Mouse (Mus musculus) liver (tissue): ENCODE measurements around the gene Ifi211.
"Not testable (repeated sequence)": the region's sequence is repeated elsewhere in the genome, so short reads cannot be mapped to it uniquely, and the experiment has no call there.

Source experiments
- DNase-seq: peaks from one replicate; pipeline ENCODE4 v3.0.0-alpha.2; 2020; ENCODE audit warnings: mixed read lengths

The Ifi211 gene

GRCm38 (mm10) chr1:173912548-173913255 lies at the start of gene Ifi211:
Gene Ifi211, minus strand, starts transcription at chr1:173913046.
- not testable (repeated sequence) for DNase-seq

DNA sequence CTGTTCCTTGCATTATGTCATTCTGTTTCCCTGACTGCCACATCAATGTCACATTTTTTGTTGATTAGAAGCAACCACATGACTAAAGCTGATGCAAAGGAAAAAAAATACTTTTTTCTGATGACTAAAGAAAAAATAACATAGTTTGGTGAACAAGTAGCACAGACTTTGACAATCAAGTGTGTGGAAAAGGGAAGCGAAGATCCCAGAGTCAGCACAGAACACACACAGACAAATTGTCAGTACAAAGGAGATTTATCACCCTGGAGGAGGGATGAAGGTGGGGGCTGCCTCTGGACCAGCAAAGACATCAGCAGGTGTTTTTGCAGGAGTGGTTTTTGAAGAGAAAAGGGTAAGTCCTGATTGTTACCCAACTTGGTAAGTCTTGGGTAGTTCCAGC lies 48.6 kb upstream of the Ifi211 start:
- DNase-seq: not testable (repeated sequence)

GRCm38 (mm10) chr1:173959998-173960397 lies 47.2 kb upstream of the Ifi211 start:
- not testable (repeated sequence) for DNase-seq

GRCm38 (mm10) chr1:173955839-173956527 lies 43.1 kb upstream of the Ifi211 start:
- not testable (repeated sequence) for DNase-seq

- DNase-seq: no peak
Observed at GRCm38 (mm10) chr1:173955071-173955796, 42.4 kb upstream of the Ifi211 start.

DNA sequence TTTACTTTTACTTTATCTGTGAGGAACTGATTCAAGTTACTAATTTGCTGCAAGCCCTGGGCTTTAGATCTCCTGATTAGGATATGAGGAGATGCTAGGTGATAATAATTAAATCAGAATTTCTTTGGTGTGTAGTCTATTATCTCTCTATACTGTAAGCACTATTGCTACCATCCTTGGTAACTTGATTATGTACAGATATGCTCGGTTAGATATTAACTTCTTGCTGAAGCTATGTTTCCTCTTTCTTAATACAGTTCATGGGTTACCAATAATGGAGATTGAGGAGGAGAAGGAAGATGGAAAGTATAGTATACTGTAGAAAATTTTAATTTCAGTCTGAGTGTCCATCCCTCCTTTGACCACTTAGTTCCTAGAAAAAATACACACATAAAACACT lies 40.7 kb upstream of the Ifi211 start:
- no peak for DNase-seq

GRCm38 (mm10) chr1:173949044-173949443 lies 36.2 kb upstream of the Ifi211 start:
- not testable (repeated sequence) for DNase-seq

DNA sequence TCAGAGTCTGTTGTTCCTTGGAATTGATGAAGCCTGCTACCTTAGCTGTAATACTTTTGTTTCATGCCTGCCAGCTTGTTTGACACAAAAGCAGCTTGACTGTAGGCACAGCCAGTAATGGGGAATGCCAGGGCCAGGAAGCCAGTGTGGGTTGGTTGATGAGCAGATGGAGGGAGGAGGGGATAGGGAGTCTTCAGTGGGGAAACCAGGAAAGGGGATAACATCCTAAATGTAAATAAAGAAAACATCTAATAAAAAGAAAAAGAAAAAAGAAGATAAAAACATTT lies 29.9 kb upstream of the Ifi211 start:
- DNase-seq: not testable (repeated sequence)

DNA sequence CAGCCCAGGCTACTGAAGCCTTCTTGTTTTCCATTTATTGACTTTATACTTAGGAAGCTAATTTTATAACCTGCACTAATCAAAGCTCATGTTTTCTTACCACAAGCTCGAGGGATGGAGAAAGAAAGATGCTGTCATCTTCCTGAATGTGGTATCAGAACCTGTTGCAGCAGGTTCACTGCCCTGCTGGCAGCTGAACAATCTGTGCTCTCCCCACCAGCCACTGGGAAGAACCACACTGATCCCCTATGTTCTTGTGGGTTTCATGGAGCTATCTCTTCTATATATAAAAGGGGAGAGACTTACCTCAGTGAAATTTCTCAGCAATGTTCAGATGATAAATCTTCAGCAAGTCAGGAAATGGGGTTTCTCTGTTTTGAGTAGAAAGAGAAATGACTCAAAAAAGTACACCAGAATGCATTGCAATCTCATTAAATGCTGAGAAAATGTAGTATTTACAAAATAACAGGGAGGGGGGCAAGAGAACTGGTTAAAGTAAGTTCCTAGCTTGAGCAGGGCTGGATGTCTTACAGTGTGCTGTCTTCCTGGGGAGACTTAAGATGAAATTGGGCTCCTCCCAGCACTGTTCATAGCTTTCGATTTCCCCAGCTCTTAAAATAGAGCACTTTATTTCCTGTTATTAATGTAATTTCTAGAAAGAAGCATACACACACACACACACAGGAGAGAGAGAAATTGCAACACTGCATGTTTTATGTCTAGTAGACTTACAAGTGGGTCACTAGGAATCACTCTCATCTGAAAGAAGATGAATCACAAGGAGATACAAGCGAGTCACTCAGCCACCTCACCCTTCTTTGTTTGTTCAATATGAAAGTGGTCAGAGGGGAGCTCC lies 29.3 kb upstream of the Ifi211 start, which contains the start of the genes Mndal and Ifi203:
Mndal (minus strand) TSS at position 568 of the 856 bp plus-strand sequence.
Ifi203 (minus strand) TSS at position 749 of the 856 bp plus-strand sequence.
- DNase-seq: not testable (repeated sequence)

DNA sequence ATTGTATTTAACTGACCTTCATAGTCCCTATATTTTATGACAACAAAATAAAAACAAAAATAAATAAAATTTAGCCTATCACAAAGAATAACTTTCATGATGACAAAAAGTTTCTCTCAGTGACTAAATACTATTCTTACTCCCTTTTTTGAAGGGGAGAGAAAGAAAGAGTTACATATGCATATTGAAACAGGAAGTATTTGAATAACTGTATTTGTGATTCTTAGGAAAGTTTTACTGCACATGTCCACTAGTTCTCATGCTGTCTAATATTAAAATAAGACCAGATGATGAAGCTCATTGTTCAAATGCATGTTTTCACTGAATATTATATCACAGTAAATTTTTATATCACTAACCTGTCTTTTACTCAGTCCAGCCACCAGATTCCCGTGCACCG lies 28.7 kb upstream of the Ifi211 start:
- not testable (repeated sequence) for DNase-seq

DNA sequence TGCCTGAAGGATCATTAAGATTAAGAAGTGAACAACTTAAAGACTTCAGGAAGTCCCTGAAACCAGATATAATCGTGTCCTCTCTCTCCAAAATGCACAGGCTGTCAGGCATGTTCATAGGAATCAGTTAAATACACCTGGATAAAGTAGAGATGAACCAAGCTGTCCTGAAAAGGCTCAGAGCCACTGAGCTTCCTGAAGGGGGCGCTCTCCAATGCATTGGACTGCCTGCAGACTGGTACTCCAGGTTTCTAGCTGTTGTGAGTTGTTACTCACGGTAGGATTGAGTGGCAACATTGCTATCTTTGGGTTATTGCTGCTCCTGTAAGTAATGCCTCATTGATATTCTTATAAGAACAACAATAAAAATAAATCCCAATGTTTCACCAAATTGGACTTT lies 6.4 kb upstream of the Ifi211 start:
- not testable (repeated sequence) for DNase-seq

GRCm38 (mm10) chr1:173914559-173914958 lies 1.7 kb upstream of the Ifi211 start:
- DNase-seq: no peak

DNA sequence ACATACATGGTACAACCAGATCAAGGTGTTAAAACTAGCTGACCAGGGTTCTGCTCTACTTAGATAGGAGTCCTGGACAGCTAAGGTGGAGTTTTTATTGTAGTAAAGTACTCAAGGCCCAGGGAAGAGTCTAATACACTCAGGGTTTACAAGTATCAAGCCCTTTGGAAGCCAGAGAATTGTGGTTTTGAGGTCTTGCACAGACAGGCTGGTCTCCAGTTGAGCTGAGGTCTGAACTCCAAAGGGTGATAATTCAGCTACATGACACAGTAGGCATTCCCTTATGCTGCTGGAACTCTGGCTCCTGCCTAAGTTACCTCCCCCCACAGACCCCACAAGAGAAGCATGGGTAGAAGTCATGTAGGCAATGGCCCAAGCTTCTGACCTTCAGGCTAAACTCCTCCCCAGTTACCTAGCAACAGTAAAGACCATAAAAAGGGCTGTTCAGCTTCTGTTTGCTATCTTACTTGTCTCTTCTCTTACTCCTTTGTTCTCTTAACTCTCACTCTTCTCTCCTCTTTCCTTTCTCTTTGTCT lies 478 bp upstream of the Ifi211 start:
- not testable (repeated sequence) for DNase-seq

- no peak for DNase-seq
Observed at GRCm38 (mm10) chr1:173911808-173912464, 910 bp downstream of the Ifi211 start.

DNA sequence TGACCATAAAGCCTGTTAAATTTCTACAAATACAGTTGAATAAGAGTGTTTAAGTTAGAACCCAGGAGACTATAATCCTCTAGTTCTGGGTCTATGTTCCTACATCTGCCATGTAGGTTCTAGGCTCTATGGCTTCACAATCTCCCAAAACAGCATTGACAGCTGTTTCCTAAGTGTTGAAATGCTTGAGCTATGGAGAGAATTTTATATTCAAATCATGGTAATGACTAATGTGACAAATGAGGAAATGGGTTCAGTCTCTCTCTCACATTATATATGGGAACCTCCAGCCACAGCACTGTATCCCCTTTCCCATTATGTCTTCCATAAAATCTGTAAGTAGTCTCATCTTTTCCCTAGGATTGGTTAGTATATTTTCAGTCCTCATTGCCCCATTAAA lies 4.5 kb downstream of the Ifi211 start:
- DNase-seq: not testable (repeated sequence)

DNA sequence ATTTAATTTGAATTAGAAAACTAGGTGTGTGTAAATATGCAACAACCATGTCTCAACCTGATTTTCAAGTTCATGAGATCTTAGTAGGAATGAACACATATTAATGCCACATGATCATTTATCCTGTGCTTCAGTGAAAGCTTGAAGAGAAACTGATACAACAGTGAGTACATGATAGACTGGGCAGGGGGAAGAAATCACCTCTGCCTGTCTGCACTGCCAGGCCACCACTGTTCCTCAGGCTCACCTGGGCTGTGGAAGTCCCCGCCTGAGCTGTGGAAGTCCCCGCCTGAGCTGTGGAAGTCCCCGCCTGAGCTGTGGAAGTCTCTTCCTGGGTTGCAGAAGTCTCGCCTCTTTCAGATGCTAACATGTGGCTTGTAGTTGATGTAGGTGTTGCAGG lies 7.0 kb downstream of the Ifi211 start:
- DNase-seq: not testable (repeated sequence)

GRCm38 (mm10) chr1:173889741-173890140 lies 23.1 kb downstream of the Ifi211 start:
- DNase-seq: not testable (repeated sequence)

- DNase-seq: not testable (repeated sequence)
Observed at GRCm38 (mm10) chr1:173887026-173887787, 25.6 kb downstream of the Ifi211 start.

DNA sequence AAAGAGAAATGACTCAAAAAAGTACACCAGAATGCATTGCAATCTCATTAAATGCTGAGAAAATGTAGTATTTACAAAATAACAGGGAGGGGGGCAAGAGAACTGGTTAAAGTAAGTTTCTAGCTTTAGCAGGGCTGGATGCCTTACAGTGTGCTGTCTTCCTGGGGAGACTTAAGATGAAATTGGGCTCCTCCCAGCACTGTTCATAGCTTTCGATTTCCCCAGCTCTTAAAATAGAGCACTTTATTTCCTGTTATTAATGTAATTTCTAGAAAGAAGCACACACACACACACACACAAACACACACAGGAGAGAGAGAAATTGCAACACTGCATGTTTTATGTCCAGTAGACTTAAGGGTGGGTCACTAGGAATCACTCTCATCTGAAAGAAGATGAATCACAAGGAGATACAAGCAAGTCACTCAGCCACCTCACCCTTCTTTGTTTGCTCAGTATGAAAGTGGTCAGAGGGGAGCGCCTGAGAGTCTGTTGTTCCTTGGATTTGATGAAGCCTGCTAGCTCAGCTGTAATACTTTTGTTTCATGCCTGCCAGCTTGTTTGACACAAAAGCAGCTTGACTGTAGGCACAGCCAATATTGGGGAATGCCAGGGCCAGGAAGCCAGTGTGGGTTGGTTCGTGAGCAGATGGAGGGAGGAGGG lies 32.7 kb downstream of the Ifi211 start:
- DNase-seq: not testable (repeated sequence)
